Mouse (Mus musculus): ENCODE measurements around the gene Nmral1. TPM values are rescaled to one million over a fixed set of nuclear protein-coding genes. Genes with fewer than 3 reads are reported as not detected.

The Nmral1 gene
- total RNA-seq (2023), result 3.2 TPM

DNA sequence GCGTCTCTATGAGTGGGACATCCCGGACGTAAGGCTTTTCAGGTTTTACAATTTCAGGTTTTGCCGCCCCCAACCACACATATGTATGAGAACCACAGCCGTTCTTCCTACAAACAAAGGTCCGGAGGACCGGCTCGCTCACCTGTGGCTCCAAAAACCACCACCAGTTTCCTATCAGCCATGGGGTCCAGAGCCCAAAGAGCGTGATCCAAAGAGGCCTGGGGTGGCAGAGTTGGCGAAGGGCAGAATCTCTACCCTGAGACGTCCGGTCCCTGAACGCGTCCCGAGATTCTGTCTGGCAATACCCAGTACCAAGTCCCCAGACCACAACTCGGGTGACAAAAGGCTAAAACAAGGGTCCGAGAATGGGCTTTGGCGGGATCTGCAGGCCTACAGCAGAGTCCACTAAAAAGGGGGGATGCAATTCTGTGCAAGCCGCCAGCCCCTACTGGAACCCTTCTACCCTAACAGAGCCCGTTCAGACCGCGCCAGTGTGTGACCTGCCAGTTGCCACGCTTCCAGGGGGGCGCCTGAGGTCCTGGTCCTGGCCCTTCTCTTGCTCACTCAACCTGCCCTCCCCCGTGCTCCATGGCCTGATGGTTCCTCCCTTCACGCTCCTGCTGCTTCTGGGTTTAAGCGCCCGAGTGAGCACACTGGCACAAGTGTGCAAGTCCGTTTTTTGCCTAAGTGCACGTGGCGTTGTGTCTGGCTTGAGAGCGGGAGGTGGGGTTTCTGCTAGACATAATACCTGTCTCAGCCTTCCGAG lies at the start of gene Nmral1:
TSS of gene Nmral1 (minus strand) at position 604 of the 766 bp plus-strand sequence.

DNA sequence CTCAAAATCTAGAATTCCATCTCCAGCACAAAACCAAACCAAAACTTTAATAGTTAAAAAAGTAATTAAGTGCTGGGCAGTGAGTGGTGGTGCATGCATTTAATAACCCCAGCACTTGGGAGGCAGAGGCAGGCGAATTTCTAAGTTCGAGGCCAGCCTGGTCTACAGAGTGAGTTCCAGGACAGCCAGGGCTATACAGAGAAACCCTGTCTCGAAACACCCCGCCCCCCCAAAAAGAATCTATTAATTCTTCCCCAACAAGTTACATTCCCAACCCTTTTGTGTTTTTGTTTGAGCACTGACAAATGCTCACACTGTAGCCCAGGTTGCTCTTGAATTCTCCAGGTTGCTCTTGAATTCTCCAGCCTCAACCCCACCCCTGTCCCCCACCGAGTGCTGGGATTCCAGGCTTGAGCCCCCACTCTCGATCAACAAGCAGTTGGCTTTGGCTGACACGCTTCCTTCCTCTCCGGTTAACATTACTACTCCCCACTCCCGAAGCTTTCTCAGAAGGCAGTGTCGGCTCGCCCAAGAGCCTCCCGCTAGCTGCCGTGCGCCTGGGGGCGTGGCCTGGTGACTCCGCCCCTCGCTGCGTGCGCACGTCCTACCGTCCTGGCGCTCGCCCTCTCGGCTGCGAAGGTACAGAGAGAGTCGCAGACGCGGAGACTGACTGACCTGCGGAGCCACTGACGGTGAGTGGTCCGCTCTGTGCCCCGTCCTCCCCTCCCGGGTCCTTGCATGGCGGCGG lies 6.8 kb upstream of the Nmral1 start, which contains the start of gene Hmox2:
TSS of gene Hmox2 (plus strand) at position 582 of the 748 bp plus-strand sequence.

GRCm38 (mm10) chr16:4679121-4680018 lies 39.8 kb downstream of the Nmral1 start, which contains the start of gene Coro7:
Gene Coro7 (minus strand): TSS chr16:4679777.

Other genes starting within 250 kb of the Nmral1 start
- 0.83 TPM for gene Srl, start 177.5 kb downstream of the Nmral1 start, total RNA-seq (2023)
- 24.6 TPM for gene Tfap4, start 159.5 kb downstream of the Nmral1 start, total RNA-seq (2023)
- 0.62 TPM for gene Glis2, start 124.6 kb downstream of the Nmral1 start, total RNA-seq (2023)
- 40.4 TPM for gene Pam16, start 94.4 kb downstream of the Nmral1 start, total RNA-seq (2023)
- gene Vasn, start 79.4 kb downstream of the Nmral1 start, total RNA-seq (2023), result 0.47 TPM
- 29.1 TPM for gene Dnaja3, start 79.4 kb downstream of the Nmral1 start, total RNA-seq (2023)
- gene Coro7, start 39.6 kb downstream of the Nmral1 start, total RNA-seq (2023), result 191 TPM
- gene Hmox2, start 7.0 kb upstream of the Nmral1 start, total RNA-seq (2023), result 40.3 TPM
- gene Cdip1, start 70.9 kb upstream of the Nmral1 start, total RNA-seq (2023), result 47.1 TPM
- not detected for gene 4930562C15Rik, start 116.1 kb upstream of the Nmral1 start, total RNA-seq (2023)
- 160 TPM for gene Ubald1, start 161.0 kb upstream of the Nmral1 start, total RNA-seq (2023)
- 76.2 TPM for gene Mgrn1, start 166.9 kb upstream of the Nmral1 start, total RNA-seq (2023)
- gene Nudt16l1, start 219.4 kb upstream of the Nmral1 start, total RNA-seq (2023), result 48.4 TPM
- 63.4 TPM for gene Anks3, start 244.8 kb upstream of the Nmral1 start, total RNA-seq (2023)

Data from CD4-positive naive resting alpha-beta T cell, adult 57 days (primary cell).